Mouse (Mus musculus) cerebellum, postnatal 14 days (tissue): ENCODE measurements around the gene Celf2.

Experiments
- DNase-seq, 2 experiments: peaks; one replicate each; pipeline ENCODE4 v3.0.0; 2021; ENCODE audit warnings: mixed read lengths in 2 of 2

The Celf2 gene

GRCm38 (mm10) chr2:6653719-6654118, 855.6 kb downstream of the Celf2 start:
- peak in 1 of 2 experiments; percentile 37 for DNase-seq

- DNase-seq: no peak
These were observed 857.7 kb downstream of the Celf2 start for GRCm38 (mm10) chr2:6651697-6652096.

GRCm38 (mm10) chr2:6648877-6649276, 860.5 kb downstream of the Celf2 start:
- DNase-seq: no peak

GRCm38 (mm10) chr2:6647028-6647427, 862.3 kb downstream of the Celf2 start:
- DNase-seq: no peak

DNA sequence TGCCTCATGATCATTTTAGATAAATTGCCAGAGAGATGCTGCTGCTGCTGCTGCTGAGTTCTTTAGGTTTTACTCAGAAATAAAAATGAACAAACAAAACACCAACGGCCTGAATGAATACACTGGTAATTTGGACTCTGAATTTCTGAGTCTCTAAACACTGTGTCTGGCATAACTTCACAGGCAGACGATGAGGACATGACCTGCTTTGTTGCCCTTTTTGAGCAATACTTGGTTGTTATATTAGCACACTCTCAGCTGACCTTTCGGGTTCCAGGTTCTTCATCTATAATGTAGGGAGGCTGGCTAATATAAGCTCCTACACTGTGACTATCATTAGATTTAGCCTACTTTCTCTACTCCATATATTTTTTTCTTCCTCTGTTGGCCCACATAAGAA, 863.0 kb downstream of the Celf2 start:
- DNase-seq: no peak

DNA sequence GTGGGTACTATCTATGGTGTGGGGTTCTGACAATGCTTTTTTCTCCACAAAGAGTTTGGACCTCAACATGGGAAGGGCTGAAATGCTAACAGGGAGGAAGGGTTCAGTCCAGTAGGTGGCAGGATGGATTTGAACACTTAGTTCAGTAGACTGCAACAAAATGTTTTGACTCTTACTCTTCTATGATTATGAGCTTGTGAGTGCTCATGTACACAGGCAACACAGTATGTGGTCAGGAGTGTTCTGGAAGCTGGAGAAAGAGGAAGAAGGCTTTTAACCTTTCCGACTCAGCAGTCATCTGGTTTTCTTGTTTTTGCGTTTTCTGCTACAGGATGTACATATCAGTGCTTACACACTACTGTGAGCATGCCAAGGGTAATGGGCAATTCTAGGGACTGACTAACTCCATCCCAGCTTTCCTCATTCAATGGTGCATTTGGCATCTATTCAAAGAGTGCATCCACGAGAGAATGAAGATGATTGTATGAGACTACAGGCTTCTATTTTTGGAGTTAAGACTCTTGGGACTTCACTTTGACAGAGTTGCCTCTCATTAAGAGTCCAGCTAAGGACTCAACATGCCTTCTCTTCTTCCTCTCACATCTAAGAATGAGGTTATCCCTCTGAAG, 867.0 kb downstream of the Celf2 start:
- no peak for DNase-seq

DNA sequence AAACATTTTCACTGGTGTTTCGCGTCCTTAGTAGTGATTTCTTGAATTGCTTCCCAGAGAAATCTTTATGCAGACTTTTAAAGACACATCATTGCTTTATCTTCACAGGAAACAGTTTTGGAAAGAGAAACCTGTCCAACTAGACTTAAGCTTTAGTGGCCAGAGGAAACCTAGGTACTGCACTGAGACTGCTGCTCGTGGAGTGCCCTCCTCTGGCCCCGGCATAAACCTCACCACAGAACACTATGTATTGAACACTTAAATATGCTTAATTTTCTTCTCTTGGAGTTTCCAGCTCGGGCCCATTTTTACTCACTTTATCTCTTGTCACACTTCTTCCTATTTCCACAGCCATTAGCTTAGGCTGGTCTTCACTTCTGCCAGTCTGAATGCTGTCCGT, 870.0 kb downstream of the Celf2 start:
- no peak for DNase-seq

DNA sequence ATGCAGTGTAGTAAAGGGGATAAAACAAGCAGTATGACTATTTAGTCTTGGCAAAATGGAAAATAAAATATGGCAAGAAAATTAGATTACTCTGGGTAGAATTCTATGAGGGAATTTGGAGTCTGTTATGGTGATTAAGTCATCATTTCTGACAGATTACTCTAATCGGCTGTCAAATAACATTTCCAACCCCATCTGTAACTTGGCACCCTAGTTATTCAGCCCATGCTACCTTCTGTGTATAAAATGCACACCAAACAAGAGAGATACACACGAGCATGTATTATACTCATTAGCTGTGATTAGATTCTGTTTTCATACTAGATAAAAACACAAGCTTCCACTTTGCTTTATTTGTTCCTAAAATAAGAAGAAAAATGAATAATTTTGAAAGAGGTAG, 872.2 kb downstream of the Celf2 start:
- DNase-seq: no peak

- no peak for DNase-seq
These were observed 874.5 kb downstream of the Celf2 start for GRCm38 (mm10) chr2:6634899-6635298.

- DNase-seq: no peak
These were observed 876.2 kb downstream of the Celf2 start for GRCm38 (mm10) chr2:6633115-6633514.

GRCm38 (mm10) chr2:6623802-6624201, 885.6 kb downstream of the Celf2 start:
- DNase-seq: no peak

DNA sequence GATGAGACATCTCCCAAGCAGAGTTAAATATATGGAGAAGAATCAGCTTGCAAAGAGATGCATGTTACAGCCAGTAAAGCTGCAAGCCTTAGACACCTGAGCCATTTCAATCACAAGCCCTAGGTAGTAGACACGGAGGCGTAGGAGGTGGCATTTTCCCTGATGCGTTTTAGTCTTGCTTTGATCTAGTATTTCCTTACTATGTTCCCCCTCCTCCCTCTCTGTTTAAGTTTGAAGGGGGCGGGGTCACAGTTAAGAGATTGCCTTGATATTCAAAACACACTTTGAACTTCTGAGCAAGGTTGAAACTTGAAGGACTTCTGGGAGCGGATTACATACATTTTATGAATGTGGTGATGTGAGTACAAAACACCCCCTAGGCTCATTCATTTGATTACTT, 887.3 kb downstream of the Celf2 start:
- no peak for DNase-seq

- no peak for DNase-seq
These were observed 890.5 kb downstream of the Celf2 start for GRCm38 (mm10) chr2:6618856-6619255.

- DNase-seq: no peak
These were observed 890.9 kb downstream of the Celf2 start for GRCm38 (mm10) chr2:6618450-6618849.

DNA sequence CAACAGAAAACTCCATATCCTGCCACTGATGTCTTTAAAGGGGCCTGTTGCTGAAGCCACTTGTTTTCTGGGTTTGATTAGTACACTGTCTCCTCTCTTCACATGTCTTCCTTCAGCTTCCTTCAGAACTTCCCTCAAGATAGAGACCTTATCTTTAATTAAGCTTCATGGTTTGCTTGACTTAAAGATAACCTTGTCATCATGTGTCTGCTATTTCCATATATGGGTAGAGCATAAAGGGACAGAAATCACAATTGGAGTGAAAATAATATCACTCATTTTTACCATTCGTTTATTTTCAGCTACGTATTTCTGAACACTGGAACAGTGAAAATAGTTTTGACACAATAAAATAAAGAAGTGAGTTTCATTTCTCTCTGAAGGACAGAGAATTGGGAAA, 905.0 kb downstream of the Celf2 start:
- DNase-seq: no peak

DNA sequence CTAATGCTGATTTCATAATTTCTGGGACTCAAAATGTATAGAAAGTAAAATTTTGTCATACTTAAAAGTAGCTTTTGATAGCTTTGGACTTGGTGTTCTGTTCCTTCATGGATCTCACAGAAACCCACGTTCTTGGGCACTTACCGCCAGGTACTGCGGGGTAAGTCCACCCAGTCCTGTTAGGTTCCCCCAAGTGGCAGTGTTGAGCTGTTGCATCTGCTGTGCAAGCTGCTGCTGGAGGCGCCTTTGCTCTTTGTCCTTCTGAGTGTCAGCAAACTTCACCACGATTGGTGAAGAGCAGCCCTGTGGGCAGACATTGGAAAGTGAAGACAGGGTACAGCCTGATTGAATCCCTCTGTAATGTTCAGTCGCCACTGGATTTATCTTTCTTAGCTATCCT, 905.5 kb downstream of the Celf2 start:
- DNase-seq: no peak

GRCm38 (mm10) chr2:6602163-6602562, 907.2 kb downstream of the Celf2 start:
- no peak for DNase-seq

- no peak for DNase-seq
These were observed 910.5 kb downstream of the Celf2 start for GRCm38 (mm10) chr2:6598879-6599167.

DNA sequence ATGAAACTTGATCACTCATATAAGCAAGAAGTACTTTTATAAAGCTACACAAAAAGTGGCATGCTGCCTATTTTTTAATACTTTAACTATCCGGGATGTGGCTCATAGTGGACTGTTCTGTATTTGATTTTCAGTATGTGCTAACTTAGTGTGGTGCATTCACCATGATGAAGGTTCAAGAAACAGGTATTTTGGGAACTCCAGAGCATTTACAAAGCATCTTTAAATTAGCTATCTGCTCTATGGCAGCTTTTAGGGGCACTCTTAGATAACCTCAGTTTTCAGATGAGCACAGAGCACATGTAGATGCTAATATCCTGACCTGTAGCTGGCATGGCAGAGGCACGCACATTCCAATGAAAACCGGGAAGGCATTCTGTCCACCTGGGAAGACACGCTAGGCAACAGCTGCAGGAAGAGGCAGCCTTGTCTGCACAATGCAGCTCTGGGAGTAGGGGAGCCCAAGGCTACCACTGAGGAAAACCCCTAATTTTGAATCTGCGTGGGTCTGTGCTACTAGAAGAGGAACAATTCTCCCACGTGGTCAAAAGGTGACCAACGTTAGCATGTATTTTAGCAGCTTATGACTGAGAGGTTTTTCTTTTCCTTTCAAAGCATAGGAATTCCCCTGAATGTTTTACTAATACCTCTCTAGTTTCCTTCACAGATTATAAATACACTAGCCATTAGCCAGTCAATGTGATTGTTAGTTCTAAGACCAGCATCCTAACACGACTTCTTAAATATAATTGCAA, 911.1 kb downstream of the Celf2 start:
- DNase-seq: no peak

GRCm38 (mm10) chr2:6594736-6595135, 914.6 kb downstream of the Celf2 start:
- DNase-seq: peak; percentile 40 to 58

DNA sequence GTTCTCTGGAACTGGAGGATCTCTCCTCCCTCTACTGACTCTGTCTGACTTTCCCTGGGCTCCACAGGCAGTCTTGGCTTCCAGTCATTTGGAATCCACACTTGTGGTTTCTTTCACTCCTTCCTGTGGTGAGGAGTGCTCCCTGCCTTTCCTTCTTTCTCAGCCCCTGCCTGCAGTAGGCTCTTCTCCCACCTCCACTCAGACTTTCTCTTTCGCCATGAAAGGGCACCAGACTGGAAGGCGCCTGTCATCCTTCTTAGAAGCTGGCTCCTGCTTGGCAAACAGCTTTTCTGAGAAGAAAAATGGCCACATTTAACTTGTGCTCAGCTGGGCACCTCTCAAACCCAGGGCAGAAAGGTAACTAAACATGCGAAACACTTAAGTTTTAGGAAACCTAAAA, 915.2 kb downstream of the Celf2 start:
- DNase-seq: peak; percentile 44 to 60

GRCm38 (mm10) chr2:6593739-6594138, 915.6 kb downstream of the Celf2 start:
- DNase-seq: peak in 1 of 2 experiments; percentile 28

- DNase-seq: no peak
These were observed 923.2 kb downstream of the Celf2 start for GRCm38 (mm10) chr2:6586122-6586681.

DNA sequence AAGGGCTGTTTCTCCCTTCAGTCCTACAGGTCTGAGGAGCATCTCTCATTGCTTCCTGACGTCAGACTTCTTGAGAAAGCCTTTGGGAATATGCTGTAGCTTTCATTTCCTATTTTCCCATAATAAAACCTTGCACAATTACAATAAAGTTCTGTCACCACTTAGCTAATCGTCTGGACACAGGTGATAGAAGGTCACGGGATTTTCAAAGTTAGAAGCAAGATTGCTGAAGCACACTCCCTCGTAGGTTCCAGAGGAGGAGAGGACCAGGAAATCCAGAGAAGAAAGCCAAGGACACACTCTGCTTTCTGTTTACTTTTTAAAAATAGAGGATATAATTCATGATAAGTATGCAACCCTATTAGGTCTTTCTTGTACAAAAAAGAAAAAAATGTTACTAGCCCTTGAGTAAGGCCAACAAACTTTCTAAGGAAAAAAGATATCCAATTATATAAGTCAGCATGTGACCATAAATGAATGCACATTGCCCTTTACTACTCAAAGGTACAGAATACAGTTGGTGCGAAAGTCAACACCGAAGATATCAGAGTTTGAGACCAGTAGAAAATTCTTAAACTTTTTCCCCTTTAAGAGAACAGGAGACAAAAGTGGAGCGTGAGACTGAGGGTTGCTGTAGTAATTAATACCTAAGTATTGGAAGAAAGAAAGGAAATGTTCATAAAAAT, 924.2 kb downstream of the Celf2 start:
- DNase-seq: no peak
